ENCODE assay signal across 19 mouse cellular contexts in genomic region chr3:138655479-138655878, GRCm38 (mm10).
DNase-seq lines count a peak whose midpoint lies in the region; ATAC-seq and TF ChIP-seq lines count a peak whose summit lies in the region.
"Had no signal": no experiment of that assay in that cellular context is flagged by ENCODE, and none has a peak within 500 bp of the region (broad histone marks: within the 10 kb centered on the region; RNA-seq: fewer than 3 reads in every experiment).

No protein-coding gene starts in this region.

- H3K4me2 ChIP-seq in forebrain, embryonic 16.5 days (ENCODE audit: low read length), result no peak overlapping the region
- no peak overlapping the region for H3K4me2 ChIP-seq in forebrain, embryonic 11.5 days (ENCODE audit: low read depth, low read length, severe bottlenecking)
- no peak overlapping the region for H3K4me2 ChIP-seq in midbrain, embryonic 14.5 days (ENCODE audit: low read length)
- no peak overlapping the region for H3K4me2 ChIP-seq in midbrain, embryonic 11.5 days
- H3K4me2 ChIP-seq in embryonic facial prominence, embryonic 14.5 days (ENCODE audit: low read depth, low read length), result no peak overlapping the region
- no peak overlapping the region for H3K4me2 ChIP-seq in stomach, postnatal 0 days (replicated peaks; ENCODE audit: low read depth)
- H3K4me2 ChIP-seq: heart, embryonic 11.5 days; hindbrain, embryonic 15.5 days; limb, embryonic 13.5 days; liver, embryonic 13.5 days had no signal

- WGBS in forebrain, embryonic 16.5 days, result 64% methylated on average over 3 of the region's 3 CpGs
- WGBS in forebrain, embryonic 11.5 days, result 85% methylated on average over 3 of the region's 3 CpGs
- WGBS in midbrain, embryonic 14.5 days, result 91% methylated on average over 3 of the region's 3 CpGs
- WGBS in midbrain, embryonic 11.5 days, result 83% methylated on average over 3 of the region's 3 CpGs
- 36% methylated on average over 3 of the region's 3 CpGs for WGBS in embryonic facial prominence, embryonic 14.5 days
- WGBS in stomach, postnatal 0 days, result 52% methylated on average over 3 of the region's 3 CpGs

- no peak overlapping the region for H3K27ac ChIP-seq in forebrain, embryonic 16.5 days (ENCODE audit: low read length)
- no peak overlapping the region for H3K27ac ChIP-seq in forebrain, embryonic 11.5 days (ENCODE audit: low read depth, low read length)
- H3K27ac ChIP-seq in midbrain, embryonic 14.5 days (replicated peaks; ENCODE audit: low read depth, low read length), result peak overlapping the region; percentile 26; the same call in 1 of the 2 replicates
- H3K27ac ChIP-seq in midbrain, embryonic 11.5 days (ENCODE audit: low read depth, low read length), result no peak overlapping the region
- peak overlapping the region; percentile 44; the same call in 1 of the 2 replicates for H3K27ac ChIP-seq in embryonic facial prominence, embryonic 14.5 days (replicated peaks; ENCODE audit: low read depth, low read length)
- H3K27ac ChIP-seq in stomach, postnatal 0 days (replicated peaks), result peak overlapping the region; percentile 25; the same call in 1 of the 2 replicates
- H3K27ac ChIP-seq: limb, embryonic 13.5 days; liver, embryonic 13.5 days had no signal

- 0 out of 2 replicates have a peak, but pooled peaks cover 8% of the 10 kb centered on the region for H3K4me1 ChIP-seq in forebrain, embryonic 16.5 days (replicated peaks; ENCODE audit: control insufficient read depth, insufficient read depth, low read length)
- no peaks in the 10 kb centered on the region for H3K4me1 ChIP-seq in forebrain, embryonic 11.5 days (replicated peaks; ENCODE audit: control insufficient read depth, insufficient read depth, low read length)
- no peaks in the 10 kb centered on the region for H3K4me1 ChIP-seq in midbrain, embryonic 14.5 days (ENCODE audit: control insufficient read depth, insufficient read depth, low read length)
- H3K4me1 ChIP-seq in midbrain, embryonic 11.5 days (ENCODE audit: control insufficient read depth, insufficient read depth, low read length), result no peaks in the 10 kb centered on the region
- peaks cover 12% of the 10 kb centered on the region for H3K4me1 ChIP-seq in embryonic facial prominence, embryonic 14.5 days (ENCODE audit: control insufficient read depth, insufficient read depth, low read length)
- no peaks in the 10 kb centered on the region for H3K4me1 ChIP-seq in stomach, postnatal 0 days (replicated peaks; ENCODE audit: control insufficient read depth, insufficient read depth)
- H3K4me1 ChIP-seq: hindbrain, embryonic 15.5 days; megakaryocyte, embryonic 14.5 days had no signal

- H3K9ac ChIP-seq in forebrain, embryonic 16.5 days (replicated peaks; ENCODE audit: low read depth, low read length), result no peak overlapping the region
- H3K9ac ChIP-seq in forebrain, embryonic 11.5 days (ENCODE audit: low read length), result no peak overlapping the region
- H3K9ac ChIP-seq in midbrain, embryonic 14.5 days (replicated peaks; ENCODE audit: low read length), result no peak overlapping the region
- H3K9ac ChIP-seq in midbrain, embryonic 11.5 days (ENCODE audit: low read length), result no peak overlapping the region
- no peak overlapping the region for H3K9ac ChIP-seq in embryonic facial prominence, embryonic 14.5 days (ENCODE audit: low read depth, low read length)
- H3K9ac ChIP-seq in stomach, postnatal 0 days (ENCODE audit: low read length), result no peak overlapping the region
- H3K9ac ChIP-seq: hindbrain, embryonic 15.5 days; limb, embryonic 13.5 days; liver, embryonic 13.5 days had no signal

- no peak for TF ChIP-seq EP300 in stomach, postnatal 0 days (optimal IDR thresholded peaks at IDR 0.05)

- peak; percentile 29; the same call in 1 of the 2 replicates for ATAC-seq in forebrain, embryonic 16.5 days
- ATAC-seq in forebrain, embryonic 11.5 days (replicated peaks; ENCODE audit: low FRiP score), result no peak
- ATAC-seq in midbrain, embryonic 14.5 days (ENCODE audit: low FRiP score, low TSS enrichment), result no peak
- ATAC-seq in midbrain, embryonic 11.5 days (ENCODE audit: low FRiP score), result no peak
- peak; percentile 39 for ATAC-seq in embryonic facial prominence, embryonic 14.5 days (ENCODE audit: low read depth)
- ATAC-seq in stomach, postnatal 0 days (ENCODE audit: low FRiP score, low TSS enrichment), result no peak; the same call in 1 of the 2 replicates

- H3K9me3 ChIP-seq in forebrain, embryonic 16.5 days (ENCODE audit: control insufficient read depth, low read length), result 0 out of 2 replicates have a peak, but pooled peaks cover 2% of the 10 kb centered on the region
- H3K9me3 ChIP-seq in forebrain, embryonic 11.5 days (ENCODE audit: control insufficient read depth, low read length), result no peaks in the 10 kb centered on the region; the same call in 1 of the 2 replicates
- H3K9me3 ChIP-seq in midbrain, embryonic 14.5 days (ENCODE audit: control insufficient read depth, low read length), result no peaks in the 10 kb centered on the region
- H3K9me3 ChIP-seq in midbrain, embryonic 11.5 days (ENCODE audit: control insufficient read depth, low read length), result no peaks in the 10 kb centered on the region
- peaks cover 15% of the 10 kb centered on the region; the same call in 1 of the 2 replicates for H3K9me3 ChIP-seq in embryonic facial prominence, embryonic 14.5 days (ENCODE audit: control insufficient read depth, low read length)
- no peaks in the 10 kb centered on the region for H3K9me3 ChIP-seq in stomach, postnatal 0 days (ENCODE audit: control insufficient read depth, low read length)
- H3K9me3 ChIP-seq: hindbrain, embryonic 15.5 days had no signal

- DNase-seq in forebrain, embryonic 11.5 days (ENCODE audit: low spot score), result no peak
- DNase-seq in midbrain, embryonic 14.5 days, result no peak
- DNase-seq in midbrain, embryonic 11.5 days (ENCODE audit: low spot score, missing footprints), result no peak
- DNase-seq in embryonic facial prominence, embryonic 14.5 days (ENCODE audit: low spot score), result peak; percentile 65
- DNase-seq in stomach, postnatal 0 days (ENCODE audit: low spot score), result no peak
- DNase-seq in right cerebral cortex, postnatal 36 days (ENCODE audit: low spot score in 2 of 2), result no peak
- DNase-seq: gastrocnemius, postnatal 14 days; heart, adult 11 months; kidney, adult 2 months; liver, embryonic 13.5 days; lung, adult 2 months; lung, postnatal 36 days; right cerebral cortex, postnatal 25 days; thymus, adult 2 months had no signal

- no peaks in the 10 kb centered on the region for H3K36me3 ChIP-seq in forebrain, embryonic 16.5 days (ENCODE audit: control insufficient read depth, insufficient read depth)
- H3K36me3 ChIP-seq in forebrain, embryonic 11.5 days (ENCODE audit: control insufficient read depth, insufficient read depth, low read length), result no peaks in the 10 kb centered on the region
- H3K36me3 ChIP-seq in midbrain, embryonic 14.5 days (ENCODE audit: control insufficient read depth, insufficient read depth, low read length), result no peaks in the 10 kb centered on the region
- no peaks in the 10 kb centered on the region for H3K36me3 ChIP-seq in midbrain, embryonic 11.5 days (ENCODE audit: control insufficient read depth, insufficient read depth, low read length)
- no peaks in the 10 kb centered on the region for H3K36me3 ChIP-seq in embryonic facial prominence, embryonic 14.5 days (ENCODE audit: control insufficient read depth, insufficient read depth, low read length)
- H3K36me3 ChIP-seq in stomach, postnatal 0 days (ENCODE audit: control insufficient read depth, insufficient read depth, low read length), result no peaks in the 10 kb centered on the region
- H3K36me3 ChIP-seq: hindbrain, embryonic 15.5 days; limb, embryonic 13.5 days; liver, embryonic 13.5 days had no signal

- H3K4me3 ChIP-seq in forebrain, embryonic 16.5 days (replicated peaks; ENCODE audit: low read length), result no peak overlapping the region
- no peak overlapping the region for H3K4me3 ChIP-seq in forebrain, embryonic 11.5 days (ENCODE audit: low read depth, low read length)
- H3K4me3 ChIP-seq in midbrain, embryonic 14.5 days (replicated peaks; ENCODE audit: low read depth, low read length), result no peak overlapping the region
- no peak overlapping the region for H3K4me3 ChIP-seq in midbrain, embryonic 11.5 days (ENCODE audit: low read depth, low read length)
- no peak overlapping the region for H3K4me3 ChIP-seq in embryonic facial prominence, embryonic 14.5 days (ENCODE audit: low read depth, low read length)
- H3K4me3 ChIP-seq in stomach, postnatal 0 days (ENCODE audit: low read depth, low read length), result no peak overlapping the region
- H3K4me3 ChIP-seq: hindbrain, embryonic 15.5 days; limb, embryonic 13.5 days; liver, embryonic 13.5 days; megakaryocyte, embryonic 14.5 days had no signal

- no peak for TF ChIP-seq CTCF in stomach, postnatal 0 days (IDR thresholded peaks at IDR 0.05; ENCODE audit: low read depth)

- no peaks in the 10 kb centered on the region for H3K27me3 ChIP-seq in forebrain, embryonic 16.5 days (replicated peaks; ENCODE audit: control insufficient read depth, insufficient read depth, low read length)
- no peaks in the 10 kb centered on the region for H3K27me3 ChIP-seq in forebrain, embryonic 11.5 days (ENCODE audit: control insufficient read depth, insufficient read depth, low read length)
- no peaks in the 10 kb centered on the region for H3K27me3 ChIP-seq in midbrain, embryonic 14.5 days (ENCODE audit: control insufficient read depth, insufficient read depth, low read length)
- no peaks in the 10 kb centered on the region for H3K27me3 ChIP-seq in midbrain, embryonic 11.5 days (ENCODE audit: control insufficient read depth, insufficient read depth, low read length)
- H3K27me3 ChIP-seq in embryonic facial prominence, embryonic 14.5 days (replicated peaks; ENCODE audit: control insufficient read depth, insufficient read depth, low read length), result no peaks in the 10 kb centered on the region
- no peaks in the 10 kb centered on the region for H3K27me3 ChIP-seq in stomach, postnatal 0 days (ENCODE audit: control insufficient read depth, insufficient read depth, low read length)
- H3K27me3 ChIP-seq: hindbrain, embryonic 15.5 days; limb, embryonic 13.5 days; liver, embryonic 13.5 days; megakaryocyte, embryonic 14.5 days had no signal

Comparison
In these comparisons a context has a peak if more than half of its experiments do, and no peak if none do; other contexts are left out.
1. ATAC-seq: peak in forebrain, embryonic 16.5 days (single experiment) and embryonic facial prominence, embryonic 14.5 days (single experiment); none in forebrain, embryonic 11.5 days (single experiment), midbrain, embryonic 14.5 days (single experiment), midbrain, embryonic 11.5 days (single experiment) and stomach, postnatal 0 days (single experiment).
2. H3K27ac ChIP-seq: peak in midbrain, embryonic 14.5 days (single experiment), embryonic facial prominence, embryonic 14.5 days (single experiment) and stomach, postnatal 0 days (single experiment); none in forebrain, embryonic 16.5 days (single experiment), forebrain, embryonic 11.5 days (single experiment) and midbrain, embryonic 11.5 days (single experiment).